Mouse (Mus musculus) layer of hippocampus, adult 11-12 months (tissue): Measurements from ENCODE around the gene Obox5.
"Not testable (repeated sequence)": the region's sequence is repeated elsewhere in the genome, so short reads cannot be mapped to it uniquely, and the experiment has no call there.

Source experiments
- DNase-seq: peaks from one replicate; pipeline ENCODE4 v3.0.0; 2022; ENCODE audit warnings: low spot score

Gene Obox5

GRCm38 (mm10) chr7:15749831-15750230 is at the start of gene Obox5:
TSS of gene Obox5 (plus strand) at chr7:15750131.
- not testable (repeated sequence) for DNase-seq

DNA sequence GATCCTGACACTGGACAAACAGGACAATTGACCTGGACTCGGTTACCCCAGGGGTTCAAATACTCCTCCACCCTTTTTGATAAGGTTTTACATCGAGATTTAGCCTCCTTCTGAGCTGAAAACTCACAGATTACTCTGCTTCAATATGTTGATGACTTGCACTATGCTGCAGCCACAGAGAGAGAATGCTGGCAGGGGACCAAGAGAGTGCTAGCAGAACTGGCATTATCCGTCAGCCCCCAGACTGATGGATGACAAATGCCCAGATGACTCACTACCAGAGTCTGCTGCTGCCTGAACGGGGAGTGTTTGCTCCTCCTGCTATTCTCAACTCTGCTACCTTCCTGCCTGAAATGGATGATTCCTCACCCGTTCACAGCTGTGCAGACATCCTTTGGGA is 635 bp upstream of the Obox5 start:
- DNase-seq: peak; percentile 21
